Mouse (Mus musculus) inflammation-experienced regulatory T-cells (primary cell): ENCODE measurements around the gene Prss53. TPM values are rescaled to one million over a fixed set of nuclear protein-coding genes. Genes with fewer than 3 reads are reported as not detected.

Source experiments
- polyA plus RNA-seq, 2 experiments: library from polyadenylated mRNA; unstranded; fragments of 100-300 nt; shearing (Covaris generic); gene quantifications; one replicate each; pipeline ENCODE4 v1.2.1; 2017

Gene Prss53
- 1 to 10 TPM; 1.1 to 2.5 TPM for polyA plus RNA-seq

DNA sequence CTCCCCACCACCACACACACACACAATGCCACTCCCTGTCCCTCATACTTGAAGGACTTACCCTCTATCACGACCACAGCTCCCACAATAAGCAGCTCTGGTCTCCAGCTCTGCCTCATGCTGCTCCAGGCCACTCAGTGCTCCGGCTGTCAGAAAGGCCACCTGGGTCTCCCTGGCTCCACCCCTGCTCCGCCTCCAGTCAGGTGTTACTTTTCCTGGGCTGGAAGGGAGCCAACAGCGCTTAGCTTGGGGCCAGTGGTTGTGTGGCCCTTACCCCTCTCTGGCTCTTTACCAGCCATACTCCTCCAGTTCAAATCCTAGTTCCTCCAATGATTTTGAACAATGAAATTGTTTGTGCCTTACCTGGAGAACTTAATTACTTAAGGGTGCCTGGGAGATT is at the start of gene Prss53:
TSS of gene Prss53 (minus strand) at position 173 of the 400 bp plus-strand sequence.

DNA sequence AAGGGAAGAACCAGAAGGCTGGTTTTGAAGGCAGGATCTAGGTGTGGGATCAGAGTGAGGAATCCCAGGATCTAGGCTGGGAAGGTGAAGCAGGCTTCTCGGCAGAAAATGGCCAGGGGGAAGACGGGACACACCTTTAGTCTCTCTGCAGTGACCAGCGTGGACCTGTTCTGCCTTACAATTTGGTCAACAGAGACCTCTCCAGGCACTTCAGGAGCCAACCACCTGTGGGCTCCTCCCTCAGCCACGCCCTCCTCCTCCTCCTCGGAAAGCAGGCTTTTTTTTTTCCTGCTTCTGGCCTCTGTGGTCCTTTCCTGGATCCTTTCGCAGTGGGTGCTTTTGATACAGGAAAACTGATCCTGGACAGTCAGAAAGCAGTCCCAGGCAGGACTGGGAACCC is 39.2 kb upstream of the Prss53 start, which contains the start of gene Prss8:
TSS of gene Prss8 (minus strand) at position 182 of the 400 bp plus-strand sequence.

GRCm38 (mm10) chr7:127912190-127912871 is 21.6 kb upstream of the Prss53 start, which contains the start of gene Kat8:
TSS of gene Kat8 (plus strand) at chr7:127912516.

GRCm38 (mm10) chr7:127903971-127904796 is 13.4 kb upstream of the Prss53 start, which contains the start of gene Bckdk:
TSS of gene Bckdk (plus strand) at chr7:127904082.

DNA sequence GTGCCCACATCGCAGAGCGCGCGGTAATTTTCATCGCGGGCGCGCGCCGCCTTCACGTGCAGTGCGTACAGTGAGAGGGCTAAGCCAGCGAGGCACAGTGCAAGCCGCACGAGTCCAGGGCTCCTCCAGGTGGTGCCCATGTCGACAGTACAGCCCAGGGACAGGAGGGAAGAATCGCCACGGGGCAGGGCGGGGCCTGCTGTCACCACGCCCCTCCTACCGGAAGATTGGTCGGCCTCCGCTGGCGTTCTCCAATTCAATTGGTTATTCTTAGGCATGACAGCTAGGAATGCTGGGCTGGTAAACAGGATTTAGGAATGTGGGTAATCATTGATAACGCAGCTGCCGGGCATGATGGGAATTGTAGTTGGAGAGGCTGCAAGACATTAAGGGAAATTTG is 4.7 kb upstream of the Prss53 start, which contains the start of the genes Gm21974 and Vkorc1:
TSS of gene Gm21974 (minus strand) at position 13 of the 400 bp plus-strand sequence.
TSS of gene Vkorc1 (minus strand) at position 176 of the 400 bp plus-strand sequence.

GRCm38 (mm10) chr7:127876467-127877348 is 14.1 kb downstream of the Prss53 start, which contains the start of gene Zfp668:
TSS of gene Zfp668 (minus strand) at chr7:127876828.

DNA sequence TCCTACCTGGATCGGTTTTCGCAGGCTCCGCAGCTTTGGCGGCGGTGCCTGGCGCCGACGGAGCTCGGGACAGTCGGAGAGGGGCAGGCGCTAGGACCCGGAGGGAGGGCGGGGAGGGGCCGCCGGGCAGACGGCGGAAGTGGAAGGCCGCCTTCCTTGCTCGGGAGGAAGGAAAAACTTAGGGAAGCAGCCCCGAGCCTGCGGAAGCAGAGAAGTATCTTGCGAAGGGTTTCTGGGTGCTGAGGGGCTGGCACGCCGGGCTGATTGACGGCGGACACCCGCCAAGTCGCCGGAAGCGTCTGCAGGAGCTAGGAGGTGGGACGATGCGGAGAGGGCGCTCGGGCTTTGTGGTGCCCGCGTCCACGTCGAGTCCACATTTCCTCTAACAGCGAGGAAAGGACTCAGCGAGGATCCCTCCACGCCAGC is 14.7 kb downstream of the Prss53 start, which contains the start of gene Zfp646:
TSS of gene Zfp646 (plus strand) at position 181 of the 426 bp plus-strand sequence.

Other genes with a start within 250 kb of the Prss53 start
- 10 to 100 TPM; 79.5 to 92.8 TPM for gene Bcl7c, start 182.0 kb downstream of the Prss53 start, polyA plus RNA-seq
- gene Ctf1, start 178.2 kb downstream of the Prss53 start, polyA plus RNA-seq: under 1 TPM in 1 of 2 experiments, not detected in 1; 0.19 TPM
- gene Ctf2, start 158.8 kb downstream of the Prss53 start, polyA plus RNA-seq: under 1 TPM in 1 of 2 experiments, not detected in 1; 0.21 TPM
- 1 to 10 TPM in 1 of 2 experiments, under 1 TPM in 1; 0.80 to 1.0 TPM for gene Fbxl19, start 146.4 kb downstream of the Prss53 start, polyA plus RNA-seq
- gene Orai3, start 121.2 kb downstream of the Prss53 start, polyA plus RNA-seq: 10 to 100 TPM; 20.0 to 30.8 TPM
- 1 to 10 TPM; 3.8 to 6.5 TPM for gene Setd1a, start 114.3 kb downstream of the Prss53 start, polyA plus RNA-seq
- gene Gm49388, start 105.4 kb downstream of the Prss53 start, polyA plus RNA-seq: not detected
- 1 to 10 TPM; 1.6 to 6.7 TPM for gene Hsd3b7, start 90.4 kb downstream of the Prss53 start, polyA plus RNA-seq
- gene Stx4a, start 66.7 kb downstream of the Prss53 start, polyA plus RNA-seq: 100 to 1,000 TPM; 147 to 189 TPM
- under 1 TPM; 0.51 to 0.56 TPM for gene Stx1b, start 66.4 kb downstream of the Prss53 start, polyA plus RNA-seq
- gene Zfp646, start 14.7 kb downstream of the Prss53 start, polyA plus RNA-seq: 10 to 100 TPM; 43.6 to 44.7 TPM
- 10 to 100 TPM; 13.1 to 20.9 TPM for gene Zfp668, start 14.1 kb downstream of the Prss53 start, polyA plus RNA-seq
- gene Gm21974, start 4.5 kb upstream of the Prss53 start, polyA plus RNA-seq: not detected
- 10 to 100 TPM; 43.9 to 54.4 TPM for gene Vkorc1, start 4.6 kb upstream of the Prss53 start, polyA plus RNA-seq
- 10 to 100 TPM; 50.0 to 58.9 TPM for gene Bckdk, start 13.1 kb upstream of the Prss53 start, polyA plus RNA-seq
- 10 to 100 TPM; 37.9 to 46.2 TPM for gene Kat8, start 21.5 kb upstream of the Prss53 start, polyA plus RNA-seq
- gene Prss8, start 39.1 kb upstream of the Prss53 start, polyA plus RNA-seq: 1 to 10 TPM in 1 of 2 experiments, under 1 TPM in 1; 0.76 to 1.9 TPM
- gene Prss36, start 55.8 kb upstream of the Prss53 start, polyA plus RNA-seq: 1 to 10 TPM; 2.9 to 3.4 TPM
- 100 to 1,000 TPM; 120 to 128 TPM for gene Fus, start 76.5 kb upstream of the Prss53 start, polyA plus RNA-seq
- 100 to 1,000 TPM; 256 to 301 TPM for gene Pycard, start 102.9 kb upstream of the Prss53 start, polyA plus RNA-seq
- gene Trim72, start 113.0 kb upstream of the Prss53 start, polyA plus RNA-seq: not detected
- under 1 TPM; 0.22 to 0.40 TPM for gene Itgam, start 171.7 kb upstream of the Prss53 start, polyA plus RNA-seq
- 1 to 10 TPM in 1 of 2 experiments, under 1 TPM in 1; 0.37 to 1.4 TPM for gene Gm49368, start 171.7 kb upstream of the Prss53 start, polyA plus RNA-seq
- under 1 TPM in 1 of 2 experiments, not detected in 1; 0.04 TPM for gene Itgax, start 238.6 kb upstream of the Prss53 start, polyA plus RNA-seq